Mouse (Mus musculus): ENCODE results near the gene D430041D05Rik. TPM values are rescaled to one million over a fixed set of nuclear protein-coding genes. Genes with fewer than 3 reads are reported as not detected.

D430041D05Rik gene
- total RNA-seq, 1 experiment, result 0.54 TPM

GRCm38 (mm10) chr2:104398651-104399290, 12.0 kb downstream of the D430041D05Rik start:
- in situ Hi-C loops (cut with MboI; ENCODE audit: low sequenced_read_pairs in 2 of 2, unreplicated experiment in 2 of 2), result no loop called here
- no peak overlapping the region for H3K9ac ChIP-seq (ENCODE audit: insufficient read depth, low read depth, low read length, poor library complexity, severe bottlenecking)
- no peak overlapping the region for H3K4me3 ChIP-seq (ENCODE audit: insufficient read depth in 1 of 2, low read depth in 1 of 2, low read length in 2 of 2, poor library complexity in 1 of 2, severe bottlenecking in 1 of 2)
- H3K36me3 ChIP-seq (ENCODE audit: control insufficient read depth, insufficient read depth, low read length, poor library complexity, severe bottlenecking), result no peaks in the 10 kb centered on the region
- TF ChIP-seq ZC3H11A (IDR thresholded peaks at IDR 0.05; ENCODE audit: borderline replicate concordance, low read depth, low read length), result no peak
- H3K4me1 ChIP-seq (ENCODE audit: control insufficient read depth in 2 of 2, insufficient read depth in 2 of 2, low read length in 2 of 2, poor library complexity in 1 of 2), result peaks cover 0 to 4% of the 10 kb centered on the region in 2 experiments; a peak in 1 of 4 replicates
- no peak for DNase-seq (ENCODE audit: low read depth, low spot score)
- H3K27ac ChIP-seq (ENCODE audit: insufficient read depth, low read depth, low read length, poor library complexity, severe bottlenecking), result no peak overlapping the region
- H3K9me3 ChIP-seq (ENCODE audit: control insufficient read depth, insufficient read depth, low read depth, low read length), result no peaks in the 10 kb centered on the region

DNA sequence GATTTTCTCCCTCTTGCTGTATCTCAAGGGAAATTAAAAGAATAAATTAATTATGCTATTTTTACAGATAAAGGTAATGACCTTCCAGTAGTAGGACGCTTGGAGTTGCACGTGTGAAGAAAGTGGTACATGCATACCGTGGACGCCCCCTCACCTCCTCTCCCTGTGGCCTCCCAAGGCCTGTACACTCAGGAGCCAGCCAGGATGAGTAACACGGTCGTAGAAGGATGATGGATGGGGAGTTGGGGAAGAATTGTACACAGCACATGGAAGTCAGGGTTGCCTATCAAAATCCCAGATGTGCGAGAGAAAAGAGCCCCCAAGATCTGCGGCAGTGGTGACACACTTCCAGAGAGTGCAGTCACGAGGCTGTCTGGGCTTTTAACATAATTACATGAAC, 14.9 kb downstream of the D430041D05Rik start:
- in situ Hi-C loops (cut with MboI; ENCODE audit: low sequenced_read_pairs in 2 of 2, unreplicated experiment in 2 of 2), result no loop called here
- Histone ChIP-seq H3K9me3 (ENCODE audit: control insufficient read depth, insufficient read depth, low read depth, low read length) (no peaks in the 10 kb centered on the region), H3K9ac (ENCODE audit: insufficient read depth, low read depth, low read length, poor library complexity, severe bottlenecking) (no peak overlapping the region), H3K27ac (ENCODE audit: insufficient read depth, low read depth, low read length, poor library complexity, severe bottlenecking) (no peak overlapping the region), H3K4me1 (ENCODE audit: control insufficient read depth in 2 of 2, insufficient read depth in 2 of 2, low read length in 2 of 2, poor library complexity in 1 of 2) (peaks cover 0 to 5% of the 10 kb centered on the region in 2 experiments; a peak in 1 of 4 replicates), H3K36me3 (ENCODE audit: control insufficient read depth, insufficient read depth, low read length, poor library complexity, severe bottlenecking) (no peaks in the 10 kb centered on the region), H3K4me3 (ENCODE audit: insufficient read depth in 1 of 2, low read depth in 1 of 2, low read length in 2 of 2, poor library complexity in 1 of 2, severe bottlenecking in 1 of 2) (no peak overlapping the region)
- no peak for TF ChIP-seq ZC3H11A (IDR thresholded peaks at IDR 0.05; ENCODE audit: borderline replicate concordance, low read depth, low read length)
- TF ChIP-seq CHD2 (IDR thresholded peaks at IDR 0.05; ENCODE audit: low read depth, low read length), result no peak
- TF ChIP-seq ZNF384 (IDR thresholded peaks at IDR 0.05; ENCODE audit: low read depth, low read length), result no peak
- TF ChIP-seq HCFC1 (IDR thresholded peaks at IDR 0.05; ENCODE audit: borderline replicate concordance, insufficient read depth, low read length), result no peak
- no peak for TF ChIP-seq MAFK (IDR thresholded peaks at IDR 0.05; ENCODE audit: insufficient read depth, low read depth, low read length)
- DNase-seq (ENCODE audit: low read depth, low spot score), result no peak

DNA sequence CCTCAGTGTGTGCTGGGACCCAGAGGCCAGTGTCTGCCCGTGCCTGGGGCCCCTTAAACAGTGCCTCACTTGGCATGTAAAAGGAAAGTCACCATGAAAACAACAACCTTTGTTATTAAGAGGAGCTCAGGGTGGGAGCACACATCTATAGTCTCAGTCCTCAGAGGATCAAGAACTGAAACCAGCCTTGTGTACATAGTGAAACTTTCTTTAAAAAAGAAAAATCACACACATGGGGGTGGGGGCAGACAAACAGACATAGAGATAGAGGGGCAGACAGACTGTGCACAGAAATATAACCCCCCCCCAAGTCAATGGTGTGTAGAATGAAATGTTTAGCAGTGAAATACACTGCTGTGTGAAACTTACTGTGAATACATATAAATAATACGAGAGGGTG, 16.0 kb downstream of the D430041D05Rik start:
- no peak for DNase-seq (ENCODE audit: low read depth, low spot score)
- in situ Hi-C loops (cut with MboI; ENCODE audit: low sequenced_read_pairs in 2 of 2, unreplicated experiment in 2 of 2), result no loop called here
- Histone ChIP-seq H3K9ac (ENCODE audit: insufficient read depth, low read depth, low read length, poor library complexity, severe bottlenecking) (no peak overlapping the region), H3K36me3 (ENCODE audit: control insufficient read depth, insufficient read depth, low read length, poor library complexity, severe bottlenecking) (no peaks in the 10 kb centered on the region), H3K9me3 (ENCODE audit: control insufficient read depth, insufficient read depth, low read depth, low read length) (no peaks in the 10 kb centered on the region), H3K27ac (ENCODE audit: insufficient read depth, low read depth, low read length, poor library complexity, severe bottlenecking) (no peak overlapping the region), H3K4me3 (ENCODE audit: insufficient read depth in 1 of 2, low read depth in 1 of 2, low read length in 2 of 2, poor library complexity in 1 of 2, severe bottlenecking in 1 of 2) (no peak overlapping the region), H3K4me1 (ENCODE audit: control insufficient read depth in 2 of 2, insufficient read depth in 2 of 2, low read length in 2 of 2, poor library complexity in 1 of 2) (peaks cover 0 to 5% of the 10 kb centered on the region in 2 experiments; a peak in 1 of 4 replicates)
- TF ChIP-seq MAFK (IDR thresholded peaks at IDR 0.05; ENCODE audit: insufficient read depth, low read depth, low read length) (no peak), ZNF384 (IDR thresholded peaks at IDR 0.05; ENCODE audit: low read depth, low read length) (no peak), HCFC1 (IDR thresholded peaks at IDR 0.05; ENCODE audit: borderline replicate concordance, insufficient read depth, low read length) (no peak), CHD2 (IDR thresholded peaks at IDR 0.05; ENCODE audit: low read depth, low read length) (no peak), ZC3H11A (IDR thresholded peaks at IDR 0.05; ENCODE audit: borderline replicate concordance, low read depth, low read length) (no peak)

DNA sequence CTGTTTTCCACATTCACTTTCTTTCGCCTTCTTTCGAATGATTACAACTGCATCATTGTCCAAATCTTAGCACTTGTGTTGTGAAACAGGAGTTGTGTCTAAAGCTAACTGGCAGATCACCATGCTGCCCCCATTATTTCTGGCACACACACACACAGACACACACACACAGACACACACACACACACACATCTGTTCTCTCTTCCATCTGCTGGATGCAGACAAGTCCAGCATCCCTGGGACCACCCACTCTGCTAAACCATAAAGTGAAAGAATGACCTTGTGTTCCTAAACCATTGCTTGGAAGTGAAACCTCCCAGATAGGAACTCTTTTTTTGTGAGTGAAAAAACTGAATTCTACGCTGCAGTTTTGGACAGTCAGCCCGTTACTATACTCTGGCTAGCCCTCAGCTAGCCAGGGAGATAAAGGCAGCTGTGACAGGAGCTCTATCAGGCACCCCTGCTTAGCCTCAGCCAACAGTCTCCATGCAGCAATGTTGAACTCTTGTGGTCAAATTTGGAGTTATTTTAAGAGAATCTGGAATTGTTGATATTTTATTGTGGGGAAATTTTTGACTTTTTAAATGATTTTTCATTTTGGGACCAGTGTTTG, 18.0 kb downstream of the D430041D05Rik start:
- no peak overlapping the region for H3K9ac ChIP-seq (ENCODE audit: insufficient read depth, low read depth, low read length, poor library complexity, severe bottlenecking)
- H3K4me1 ChIP-seq (ENCODE audit: control insufficient read depth in 2 of 2, insufficient read depth in 2 of 2, low read length in 2 of 2, poor library complexity in 1 of 2), result peaks cover 2 to 11% of the 10 kb centered on the region in 2 experiments; a peak in 3 of 4 replicates
- no peak overlapping the region for H3K4me3 ChIP-seq (ENCODE audit: insufficient read depth in 1 of 2, low read depth in 1 of 2, low read length in 2 of 2, poor library complexity in 1 of 2, severe bottlenecking in 1 of 2)
- no peak overlapping the region for H3K27ac ChIP-seq (ENCODE audit: insufficient read depth, low read depth, low read length, poor library complexity, severe bottlenecking)
- no peaks in the 10 kb centered on the region for H3K36me3 ChIP-seq (ENCODE audit: control insufficient read depth, insufficient read depth, low read length, poor library complexity, severe bottlenecking)
- no peaks in the 10 kb centered on the region for H3K9me3 ChIP-seq (ENCODE audit: control insufficient read depth, insufficient read depth, low read depth, low read length)
- in situ Hi-C loops (cut with MboI; ENCODE audit: low sequenced_read_pairs in 2 of 2, unreplicated experiment in 2 of 2), result no loop called here
- no peak for TF ChIP-seq CHD2 (IDR thresholded peaks at IDR 0.05; ENCODE audit: low read depth, low read length)
- no peak for TF ChIP-seq MAFK (IDR thresholded peaks at IDR 0.05; ENCODE audit: insufficient read depth, low read depth, low read length)
- DNase-seq (ENCODE audit: low read depth, low spot score), result no peak

GRCm38 (mm10) chr2:104389231-104389630, 21.6 kb downstream of the D430041D05Rik start:
- DNase-seq (ENCODE audit: low read depth, low spot score), result no peak
- in situ Hi-C loops (cut with MboI; ENCODE audit: low sequenced_read_pairs in 2 of 2, unreplicated experiment in 2 of 2), result no loop called here
- Histone ChIP-seq H3K36me3 (ENCODE audit: control insufficient read depth, insufficient read depth, low read length, poor library complexity, severe bottlenecking) (no peaks in the 10 kb centered on the region), H3K9ac (ENCODE audit: insufficient read depth, low read depth, low read length, poor library complexity, severe bottlenecking) (no peak overlapping the region), H3K9me3 (ENCODE audit: control insufficient read depth, insufficient read depth, low read depth, low read length) (no peaks in the 10 kb centered on the region), H3K4me1 (ENCODE audit: control insufficient read depth in 2 of 2, insufficient read depth in 2 of 2, low read length in 2 of 2, poor library complexity in 1 of 2) (peaks cover 2 to 11% of the 10 kb centered on the region in 2 experiments; a peak in 3 of 4 replicates), H3K27ac (ENCODE audit: insufficient read depth, low read depth, low read length, poor library complexity, severe bottlenecking) (no peak overlapping the region), H3K4me3 (ENCODE audit: insufficient read depth in 1 of 2, low read depth in 1 of 2, low read length in 2 of 2, poor library complexity in 1 of 2, severe bottlenecking in 1 of 2) (no peak overlapping the region)
- TF ChIP-seq MAFK (IDR thresholded peaks at IDR 0.05; ENCODE audit: insufficient read depth, low read depth, low read length) (no peak), HCFC1 (IDR thresholded peaks at IDR 0.05; ENCODE audit: borderline replicate concordance, insufficient read depth, low read length) (no peak), ZNF384 (IDR thresholded peaks at IDR 0.05; ENCODE audit: low read depth, low read length) (no peak), ZC3H11A (IDR thresholded peaks at IDR 0.05; ENCODE audit: borderline replicate concordance, low read depth, low read length) (no peak), CHD2 (IDR thresholded peaks at IDR 0.05; ENCODE audit: low read depth, low read length) (no peak)

All from ES-E14 (cell line).